Mouse (Mus musculus): ENCODE measurements around the gene Tbc1d22b. TPM values are rescaled to one million over a fixed set of nuclear protein-coding genes. Genes with fewer than 3 reads are reported as not detected.

Tbc1d22b gene
- polyA plus RNA-seq, 1 experiment from 2014 or later = 19.1 TPM

GRCm38 (mm10) chr17:29632312-29632711, 82.7 kb downstream of the Tbc1d22b start:
- Histone ChIP-seq H3K4me2 (replicated peaks) (no peak overlapping the region), H3K4me1 (no peaks in the 10 kb centered on the region), H3K9me3 (no peaks in the 10 kb centered on the region), H3K27me3 (no peaks in the 10 kb centered on the region), H3K4me3 (no peak overlapping the region), H3K27ac (no peak overlapping the region), H3K9ac (no peak overlapping the region), H3K36me3 (peaks cover 92% of the 10 kb centered on the region)
- no peak for ATAC-seq (ENCODE audit: insufficient number of reproducible peaks, insufficient read depth, low FRiP score, low TSS enrichment)
- WGBS = 93% methylated on average over 11 of the region's 11 CpGs

- H3K9me3 ChIP-seq = no peaks in the 10 kb centered on the region
- H3K4me2 ChIP-seq (replicated peaks) = no peak overlapping the region
- no peaks in the 10 kb centered on the region for H3K27me3 ChIP-seq
- no peak overlapping the region for H3K27ac ChIP-seq
- no peak for ATAC-seq (ENCODE audit: insufficient number of reproducible peaks, insufficient read depth, low FRiP score, low TSS enrichment)
- H3K36me3 ChIP-seq = peaks cover 93% of the 10 kb centered on the region
- H3K9ac ChIP-seq = no peak overlapping the region
- H3K4me1 ChIP-seq = no peaks in the 10 kb centered on the region
- 88% methylated on average over 8 of the region's 8 CpGs for WGBS
- H3K4me3 ChIP-seq = no peak overlapping the region
Observed at GRCm38 (mm10) chr17:29635492-29635891, 85.9 kb downstream of the Tbc1d22b start.

DNA sequence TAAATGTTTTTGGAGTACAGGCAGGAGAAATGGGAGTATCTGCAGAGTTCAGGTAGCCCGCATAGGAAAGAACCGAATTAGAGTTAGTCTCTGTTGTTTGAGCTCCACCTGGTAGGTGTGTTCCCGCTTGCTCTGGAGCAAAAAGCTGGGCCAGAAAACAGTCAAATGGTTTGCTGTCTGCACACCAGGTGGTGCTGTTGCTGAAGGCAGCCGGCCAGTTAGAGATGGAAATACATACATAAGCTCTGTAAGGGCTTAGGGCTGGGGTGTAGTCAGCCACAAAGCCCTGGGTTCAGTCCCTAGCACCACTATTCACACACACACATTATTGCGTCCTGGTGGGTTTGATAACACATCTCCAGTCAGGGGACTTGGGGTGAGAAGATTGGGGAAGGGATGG, 86.5 kb downstream of the Tbc1d22b start:
- no peak overlapping the region for H3K27ac ChIP-seq
- WGBS = 79% methylated on average over 5 of the region's 5 CpGs
- no peak overlapping the region for H3K4me2 ChIP-seq (replicated peaks)
- H3K36me3 ChIP-seq = peaks cover 93% of the 10 kb centered on the region
- no peaks in the 10 kb centered on the region for H3K9me3 ChIP-seq
- H3K4me1 ChIP-seq = no peaks in the 10 kb centered on the region
- H3K4me3 ChIP-seq = no peak overlapping the region
- H3K27me3 ChIP-seq = no peaks in the 10 kb centered on the region
- no peak for ATAC-seq (ENCODE audit: insufficient number of reproducible peaks, insufficient read depth, low FRiP score, low TSS enrichment)
- no peak overlapping the region for H3K9ac ChIP-seq

GRCm38 (mm10) chr17:29637377-29637776, 87.8 kb downstream of the Tbc1d22b start:
- no peak for ATAC-seq (ENCODE audit: insufficient number of reproducible peaks, insufficient read depth, low FRiP score, low TSS enrichment)
- H3K4me3 ChIP-seq = no peak overlapping the region

GRCm38 (mm10) chr17:29637895-29638294, 88.3 kb downstream of the Tbc1d22b start:
- no peak overlapping the region for H3K4me2 ChIP-seq (replicated peaks)
- no peak overlapping the region for H3K4me3 ChIP-seq
- H3K9ac ChIP-seq = no peak overlapping the region
- peaks cover 92% of the 10 kb centered on the region for H3K36me3 ChIP-seq
- H3K27me3 ChIP-seq = no peaks in the 10 kb centered on the region
- no peaks in the 10 kb centered on the region for H3K9me3 ChIP-seq
- H3K27ac ChIP-seq = no peak overlapping the region
- ATAC-seq (ENCODE audit: insufficient number of reproducible peaks, insufficient read depth, low FRiP score, low TSS enrichment) = no peak
- H3K4me1 ChIP-seq = no peaks in the 10 kb centered on the region
- WGBS = 85% methylated on average over 8 of the region's 8 CpGs

More at GRCm38 (mm10) chr17:29637377-29637776, 87.8 kb downstream of the Tbc1d22b start:
- WGBS = 97% methylated on average over 4 of the region's 4 CpGs
- H3K9ac ChIP-seq = no peak overlapping the region
- H3K36me3 ChIP-seq = peaks cover 94% of the 10 kb centered on the region
- H3K4me2 ChIP-seq (replicated peaks) = no peak overlapping the region
- no peaks in the 10 kb centered on the region for H3K27me3 ChIP-seq
- H3K9me3 ChIP-seq = no peaks in the 10 kb centered on the region
- H3K4me1 ChIP-seq = no peaks in the 10 kb centered on the region
- no peak overlapping the region for H3K27ac ChIP-seq

DNA sequence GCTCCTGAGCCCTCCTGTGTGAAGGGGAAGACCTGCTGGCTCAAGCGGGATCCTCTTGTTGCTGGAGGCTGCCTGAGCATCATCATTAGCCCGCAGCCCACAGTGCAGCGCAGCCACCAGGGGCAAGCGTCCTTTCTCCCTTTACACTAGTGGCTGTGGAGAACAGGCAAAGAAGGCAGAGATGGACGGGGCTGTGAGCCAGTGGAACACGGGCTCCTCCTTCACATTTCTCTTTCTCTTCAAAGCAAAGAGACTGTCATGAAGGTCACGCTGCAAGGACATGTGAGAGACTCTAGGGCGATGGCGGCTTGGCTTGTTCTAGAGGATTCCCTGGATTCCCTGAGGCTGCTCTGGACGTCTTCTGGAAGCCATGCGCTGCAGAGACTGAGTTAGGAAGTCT, 91.4 kb downstream of the Tbc1d22b start:
- H3K9ac ChIP-seq = no peak overlapping the region
- H3K4me3 ChIP-seq = no peak overlapping the region
- no peaks in the 10 kb centered on the region for H3K27me3 ChIP-seq
- H3K27ac ChIP-seq = no peak overlapping the region
- no peak for ATAC-seq (ENCODE audit: insufficient number of reproducible peaks, insufficient read depth, low FRiP score, low TSS enrichment)
- peaks cover 64% of the 10 kb centered on the region for H3K36me3 ChIP-seq
- H3K4me1 ChIP-seq = no peaks in the 10 kb centered on the region
- H3K4me2 ChIP-seq (replicated peaks) = no peak overlapping the region
- H3K9me3 ChIP-seq = no peaks in the 10 kb centered on the region
- 96% methylated on average over 11 of the region's 11 CpGs for WGBS

- Histone ChIP-seq H3K4me1 (no peaks in the 10 kb centered on the region), H3K36me3 (peaks cover 60% of the 10 kb centered on the region), H3K27me3 (no peaks in the 10 kb centered on the region), H3K4me3 (no peak overlapping the region), H3K9me3 (no peaks in the 10 kb centered on the region), H3K4me2 (replicated peaks) (no peak overlapping the region), H3K9ac (no peak overlapping the region), H3K27ac (no peak overlapping the region)
- 64% methylated on average over 3 of the region's 3 CpGs for WGBS
- no peak for ATAC-seq (ENCODE audit: insufficient number of reproducible peaks, insufficient read depth, low FRiP score, low TSS enrichment)
Observed at GRCm38 (mm10) chr17:29642219-29642618, 92.6 kb downstream of the Tbc1d22b start.

Small RNA genes lying within 50 kb of the gene (microRNA-seq; reads per million reads assigned to microRNA genes)
- gene Mir7667 = not detected

Other genes starting within 250 kb of the Tbc1d22b start
- 0.49 and 0.59 TPM in 2 replicates for gene Pi16, start 232.1 kb upstream of the Tbc1d22b start, polyA plus RNA-seq (2016; fragmentation: Nextera tagmentation; extraction: Ambion mirVana)
- 420 and 454 TPM in 2 replicates for gene Mtch1, start 201.9 kb upstream of the Tbc1d22b start, polyA plus RNA-seq (2016; fragmentation: Nextera tagmentation; extraction: Ambion mirVana)
- 9.2 and 9.3 TPM in 2 replicates for gene Fgd2, start 188.9 kb upstream of the Tbc1d22b start, polyA plus RNA-seq (2016; fragmentation: Nextera tagmentation; extraction: Ambion mirVana)
- gene Pim1, start 59.0 kb upstream of the Tbc1d22b start, polyA plus RNA-seq (2016; fragmentation: Nextera tagmentation; extraction: Ambion mirVana) = 20.1 and 20.3 TPM in 2 replicates
- not detected in 2 replicates for gene Gm17657, start 147 bp upstream of the Tbc1d22b start, polyA plus RNA-seq (2016; fragmentation: Nextera tagmentation; extraction: Ambion mirVana)
- gene Tmem217, start 2.6 kb downstream of the Tbc1d22b start, polyA plus RNA-seq (2016; fragmentation: Nextera tagmentation; extraction: Ambion mirVana) = 1.8 and 2.4 TPM in 2 replicates
- 109 and 110 TPM in 2 replicates for gene Rnf8, start 65.0 kb downstream of the Tbc1d22b start, polyA plus RNA-seq (2016; fragmentation: Nextera tagmentation; extraction: Ambion mirVana)
- 4.0 TPM in 2 replicates for gene Gm28043, start 65.1 kb downstream of the Tbc1d22b start, polyA plus RNA-seq (2016; fragmentation: Nextera tagmentation; extraction: Ambion mirVana)
- 142 and 147 TPM in 2 replicates for gene Cmtr1, start 110.8 kb downstream of the Tbc1d22b start, polyA plus RNA-seq (2016; fragmentation: Nextera tagmentation; extraction: Ambion mirVana)
- 15.3 and 15.9 TPM in 2 replicates for gene Ccdc167, start 167.3 kb downstream of the Tbc1d22b start, polyA plus RNA-seq (2016; fragmentation: Nextera tagmentation; extraction: Ambion mirVana)

All from embryonic facial prominence, embryonic 12.5 days (tissue).